Mouse (Mus musculus): ENCODE data around the gene Notch2. TPM values are rescaled to one million over a fixed set of nuclear protein-coding genes. Genes with fewer than 3 reads are reported as not detected.
A peak's percentile ranks its signal among the peaks of the same experiment; 100 is the strongest.

Notch2 gene
- total RNA-seq, 2 experiments from 2014 or later, result 33.4 to 36.0 TPM

DNA sequence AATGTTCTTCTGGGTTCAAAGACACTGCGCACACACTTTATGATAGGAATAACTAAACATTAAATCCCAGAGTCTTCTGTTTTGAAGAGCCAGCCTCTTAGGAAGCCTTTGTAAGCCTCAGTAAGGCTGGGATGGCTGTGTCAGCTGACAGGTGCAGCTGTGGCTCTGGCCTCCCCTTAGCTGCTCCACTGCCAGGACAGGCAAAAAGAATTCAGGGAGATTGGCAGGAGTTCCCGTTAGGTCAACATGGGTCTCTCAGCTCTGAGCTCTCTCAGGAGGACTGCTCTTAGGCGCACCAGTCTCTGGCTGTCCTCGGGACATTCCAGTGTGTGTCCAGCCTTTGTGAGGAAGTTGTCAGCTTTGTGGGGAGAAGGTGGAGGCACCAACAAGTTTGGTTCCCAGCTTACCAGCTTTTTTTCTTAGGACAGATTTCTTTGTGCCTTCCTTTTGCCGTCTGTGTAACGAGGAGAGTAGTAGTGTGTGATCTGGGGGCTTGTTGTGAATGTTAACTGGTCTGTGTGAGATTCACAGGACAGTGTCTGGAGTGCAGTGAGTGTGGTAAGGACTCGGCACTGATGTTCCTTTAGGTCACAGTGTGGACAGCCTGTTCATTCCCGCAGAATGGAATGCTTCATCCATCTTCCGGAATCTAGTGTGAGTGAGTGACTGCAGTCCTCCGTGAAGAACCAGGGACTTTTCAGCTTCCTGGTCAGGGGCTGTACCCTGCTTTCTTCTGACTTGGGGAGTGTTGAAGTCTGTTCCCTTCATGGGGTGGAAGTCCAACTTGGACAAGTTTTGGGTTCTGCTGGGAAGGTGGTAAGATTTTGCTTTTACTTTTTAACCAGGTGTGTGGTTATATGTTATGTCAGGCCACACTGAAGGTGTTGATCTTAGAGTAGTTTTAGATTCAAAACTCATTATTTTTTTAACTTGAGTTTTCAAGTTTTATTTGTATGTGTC, 12.9 kb downstream of the Notch2 start:
- ATAC-seq (replicated peaks; ENCODE audit: low FRiP score, low TSS enrichment, poor library complexity, severe bottlenecking), result 0 out of 2 replicates have a peak, but pooled peaks have one; percentile 15

DNA sequence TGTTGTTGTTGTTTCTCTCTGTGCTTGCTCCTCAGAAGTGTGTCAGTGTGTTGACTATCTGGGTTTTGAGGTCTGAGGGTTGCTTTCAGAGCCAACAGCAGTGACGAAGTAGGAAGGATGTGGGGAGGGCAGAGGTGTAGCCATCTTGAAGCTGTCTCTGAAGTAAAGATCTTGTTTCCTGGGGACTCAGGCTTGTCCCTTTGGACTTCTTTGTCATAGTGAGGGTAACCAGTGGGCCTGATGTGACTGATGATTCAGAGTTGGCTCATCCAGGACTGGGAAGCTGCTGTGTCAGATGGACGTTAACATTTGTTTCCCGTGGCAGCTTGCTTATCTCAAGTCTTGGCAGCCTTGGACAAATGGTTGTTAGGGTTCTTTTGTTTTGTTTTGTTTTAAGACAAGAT, 14.0 kb downstream of the Notch2 start:
- peak; percentile 23 for ATAC-seq (replicated peaks; ENCODE audit: low FRiP score, low TSS enrichment, poor library complexity, severe bottlenecking)

DNA sequence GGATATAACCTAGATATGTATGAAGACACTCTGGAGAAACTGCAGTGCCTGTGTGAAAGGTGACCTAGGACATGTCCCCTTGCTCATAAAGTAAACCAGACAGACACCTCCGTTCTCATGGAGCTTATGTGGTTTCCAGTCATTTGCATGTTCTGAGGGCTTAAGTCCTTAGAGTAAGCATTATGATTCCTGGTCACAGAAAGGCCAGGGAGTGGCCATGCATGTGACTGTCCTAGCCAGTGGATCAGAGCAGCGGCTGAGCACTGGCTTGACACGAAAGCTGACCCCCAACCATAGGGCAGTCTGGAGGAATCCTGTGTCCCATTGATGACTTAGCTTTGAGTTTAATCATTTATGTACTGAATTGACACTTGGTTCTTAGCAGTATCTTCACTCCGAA, 14.7 kb downstream of the Notch2 start:
- no peak for ATAC-seq (replicated peaks; ENCODE audit: low FRiP score, low TSS enrichment, poor library complexity, severe bottlenecking)

DNA sequence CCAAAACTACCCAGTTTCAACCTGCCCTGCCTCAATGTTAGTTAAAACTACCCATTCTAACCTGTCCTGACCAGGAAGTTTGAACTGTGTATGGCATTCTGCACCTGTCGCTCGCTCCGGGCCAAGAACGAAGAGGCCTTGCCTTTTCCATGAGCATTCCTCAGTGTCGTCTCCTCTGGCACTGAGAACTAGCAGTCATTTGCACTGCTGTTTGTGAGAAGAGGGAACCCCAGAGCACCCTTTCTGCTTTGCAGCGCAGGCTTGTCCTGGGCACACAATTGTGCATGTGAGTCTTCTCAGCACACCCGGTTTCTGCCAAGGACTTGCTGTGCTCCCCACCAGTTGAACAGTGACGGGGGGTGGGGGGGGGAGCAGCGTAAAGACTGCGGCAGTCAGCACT, 15.6 kb downstream of the Notch2 start:
- ATAC-seq (replicated peaks; ENCODE audit: low FRiP score, low TSS enrichment, poor library complexity, severe bottlenecking), result no peak

DNA sequence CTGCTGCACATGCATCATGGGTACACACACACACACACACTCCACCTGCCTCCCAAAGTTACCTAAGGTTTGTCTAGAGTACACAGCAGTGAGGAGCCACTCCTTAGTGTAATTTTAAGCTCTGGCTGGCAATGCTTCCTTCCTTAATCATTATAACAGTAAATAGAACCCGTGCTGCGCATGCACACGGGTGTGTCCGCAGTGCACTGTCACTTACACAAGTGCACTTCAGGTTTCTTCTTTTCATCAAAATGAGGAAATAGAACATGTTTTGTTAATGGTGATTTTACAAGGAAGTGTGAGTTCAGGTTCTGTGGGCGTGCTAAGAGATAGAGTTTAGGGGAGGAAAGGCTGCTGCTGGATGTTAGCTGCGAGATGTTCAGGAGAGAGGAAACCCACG, 17.8 kb downstream of the Notch2 start:
- ATAC-seq (replicated peaks; ENCODE audit: low FRiP score, low TSS enrichment, poor library complexity, severe bottlenecking), result no peak

DNA sequence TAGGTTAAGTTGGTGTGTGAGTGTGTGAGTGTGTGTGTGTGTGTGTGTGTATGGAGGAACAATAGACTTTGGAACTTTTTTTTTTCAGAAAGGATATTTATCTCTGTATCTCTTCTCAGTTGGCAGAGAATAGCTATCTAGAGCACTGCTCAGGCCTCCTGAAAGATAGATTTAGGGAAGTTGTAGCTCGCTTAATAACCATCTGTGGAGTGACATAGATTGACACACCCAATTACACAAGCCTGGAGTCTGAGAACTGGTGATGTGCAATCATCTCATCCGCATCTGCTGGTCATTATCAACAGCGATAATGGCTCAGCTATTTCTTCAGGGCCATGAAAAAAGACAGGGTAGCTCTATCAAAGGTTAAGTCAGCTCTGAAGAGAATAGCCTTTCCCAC, 18.9 kb downstream of the Notch2 start:
- ATAC-seq (replicated peaks; ENCODE audit: low FRiP score, low TSS enrichment, poor library complexity, severe bottlenecking), result peak; percentile 32; the same call in 1 of the 2 replicates

DNA sequence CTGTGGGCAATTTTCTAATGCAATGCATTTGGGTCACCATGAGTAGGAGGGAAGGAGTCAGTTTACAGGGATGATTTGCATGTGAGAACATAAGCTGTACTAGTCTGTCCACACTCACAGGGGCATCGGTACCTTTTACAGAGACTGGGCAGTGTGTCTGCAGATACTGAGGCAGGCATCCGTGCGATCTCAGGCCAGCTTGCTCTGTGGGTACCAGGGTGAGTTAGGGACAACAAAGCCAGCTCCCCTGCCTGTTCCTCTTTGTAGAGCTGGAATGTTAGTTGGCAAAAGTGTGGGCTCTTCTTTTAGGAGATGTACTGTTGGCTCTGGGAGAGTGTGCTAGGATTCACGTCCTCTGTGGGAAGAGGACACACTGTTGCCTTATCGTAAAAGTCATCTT, 19.6 kb downstream of the Notch2 start:
- ATAC-seq (replicated peaks; ENCODE audit: low FRiP score, low TSS enrichment, poor library complexity, severe bottlenecking), result no peak

DNA sequence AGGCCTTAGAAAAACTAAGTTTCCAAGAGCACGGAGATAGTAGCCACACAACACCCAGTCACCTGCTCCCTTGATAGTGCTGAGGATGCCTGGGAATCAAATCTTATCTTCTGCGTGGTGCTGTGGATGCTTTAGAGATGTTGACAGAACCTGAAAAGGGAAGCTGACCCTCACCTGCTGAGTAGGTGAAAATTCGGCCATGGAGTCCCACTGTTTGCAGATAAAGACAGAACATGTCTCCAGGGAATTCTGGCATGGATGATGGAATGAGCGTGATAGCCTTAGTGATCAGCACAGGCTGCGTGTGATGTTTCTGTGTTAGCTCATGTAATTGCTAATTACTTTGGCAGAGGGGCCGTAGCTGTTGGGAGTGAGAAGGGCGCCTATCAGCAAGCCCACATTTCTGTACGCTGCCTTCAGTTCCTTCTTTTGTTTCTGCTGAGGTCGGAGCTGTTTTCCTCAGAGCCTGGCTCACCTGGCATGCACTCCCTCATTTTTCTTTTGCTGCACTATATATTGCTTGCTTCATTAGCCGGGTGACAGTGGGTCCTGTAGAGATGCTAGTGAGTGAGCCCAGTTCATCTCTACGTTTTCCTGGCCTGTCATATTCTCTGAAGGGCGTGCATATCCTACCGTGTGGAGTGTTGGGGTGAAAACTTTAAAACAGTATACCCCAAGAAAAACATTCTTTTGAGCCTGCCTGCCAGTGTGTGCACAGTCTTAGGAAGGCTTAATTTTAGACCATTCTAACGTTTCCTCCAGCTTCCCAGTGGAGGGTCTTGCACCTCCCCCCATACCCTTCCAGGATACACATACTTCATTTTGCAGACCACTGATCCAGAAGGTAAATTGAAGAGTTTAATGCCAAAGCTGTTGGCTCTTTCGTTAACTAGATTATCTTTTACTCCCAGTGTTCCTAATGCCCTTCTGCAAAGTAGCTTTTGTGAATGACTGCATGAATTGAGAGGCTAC, 21.6 kb downstream of the Notch2 start:
- ATAC-seq (replicated peaks; ENCODE audit: low FRiP score, low TSS enrichment, poor library complexity, severe bottlenecking), result peak; percentile 48

DNA sequence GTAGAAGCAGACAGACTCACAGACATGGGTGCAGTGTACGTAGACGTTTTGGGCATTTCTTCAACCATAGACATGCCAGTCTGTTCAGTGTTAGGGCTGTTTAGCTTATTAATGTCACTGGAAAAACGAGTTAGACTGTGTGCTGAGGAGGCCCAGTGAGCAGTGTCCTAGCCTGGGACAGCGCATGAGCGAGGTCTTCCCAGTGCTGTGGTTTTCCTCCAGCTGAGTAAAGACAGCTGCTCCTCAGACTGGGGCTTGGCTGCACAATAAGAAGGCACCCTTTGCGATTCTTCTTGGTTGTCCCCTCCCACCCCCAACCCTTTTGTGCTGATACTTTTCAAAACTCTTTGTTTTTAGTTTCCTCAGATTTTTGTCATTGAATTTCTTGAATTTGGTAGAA, 22.8 kb downstream of the Notch2 start:
- ATAC-seq (replicated peaks; ENCODE audit: low FRiP score, low TSS enrichment, poor library complexity, severe bottlenecking), result no peak

DNA sequence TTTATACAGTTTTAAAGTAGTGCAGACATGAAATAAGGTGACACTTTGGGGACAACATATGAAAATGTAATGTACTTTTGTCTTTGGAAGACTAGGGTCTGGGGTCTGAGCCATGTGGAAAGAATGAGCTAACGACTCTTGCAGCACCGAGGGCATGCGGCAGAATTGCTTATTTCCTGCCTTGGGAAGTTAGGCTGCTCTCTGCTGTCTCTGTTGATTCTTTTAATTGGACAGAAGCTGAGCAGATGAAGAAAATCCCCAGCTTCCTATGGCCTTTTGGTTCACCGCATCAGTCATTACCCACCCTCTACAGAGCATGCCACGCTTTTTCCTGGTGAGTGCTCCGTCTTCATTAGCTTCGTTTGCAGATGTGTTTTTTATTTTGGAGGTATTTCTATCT, 23.8 kb downstream of the Notch2 start:
- ATAC-seq (replicated peaks; ENCODE audit: low FRiP score, low TSS enrichment, poor library complexity, severe bottlenecking), result no peak

DNA sequence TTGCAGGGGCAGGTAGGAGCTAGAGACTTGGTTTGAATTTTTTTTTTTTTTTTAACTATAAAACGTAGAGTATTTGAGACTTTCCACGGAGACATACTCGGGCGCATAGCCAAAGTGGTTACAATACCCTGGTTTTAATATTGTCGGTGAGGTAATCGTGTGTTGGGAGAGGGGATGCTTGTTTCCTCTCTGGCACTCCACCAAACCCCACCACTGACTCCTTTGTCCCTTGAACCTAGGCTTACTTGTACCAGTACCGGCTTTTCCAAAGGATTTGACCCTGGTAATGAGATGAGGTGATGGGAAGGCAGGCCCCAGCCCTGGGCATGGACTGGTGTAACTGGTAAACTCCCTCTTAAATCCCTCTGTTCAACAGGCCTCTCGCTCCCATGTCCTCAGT, 25.3 kb downstream of the Notch2 start:
- ATAC-seq (replicated peaks; ENCODE audit: low FRiP score, low TSS enrichment, poor library complexity, severe bottlenecking), result no peak

DNA sequence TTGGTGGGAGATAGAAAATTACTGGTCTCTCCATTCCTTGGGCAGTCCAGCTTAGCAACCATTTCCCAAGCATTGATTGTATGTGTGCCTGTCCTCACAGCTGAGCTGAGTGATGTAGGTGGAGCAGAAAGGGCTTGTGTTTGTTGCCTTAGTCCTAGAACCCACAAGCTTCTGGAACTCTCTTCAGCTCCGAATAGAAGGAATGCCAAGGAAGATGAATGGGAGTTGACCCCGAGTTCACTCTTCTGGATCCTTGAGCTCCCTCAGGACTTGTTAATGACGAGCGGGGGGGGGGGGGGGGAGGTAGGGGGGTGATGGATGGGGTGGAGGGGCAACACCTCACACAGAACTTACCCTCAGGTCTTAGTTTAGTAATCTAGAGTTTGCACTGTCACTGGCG, 25.9 kb downstream of the Notch2 start:
- no peak for ATAC-seq (replicated peaks; ENCODE audit: low FRiP score, low TSS enrichment, poor library complexity, severe bottlenecking)

DNA sequence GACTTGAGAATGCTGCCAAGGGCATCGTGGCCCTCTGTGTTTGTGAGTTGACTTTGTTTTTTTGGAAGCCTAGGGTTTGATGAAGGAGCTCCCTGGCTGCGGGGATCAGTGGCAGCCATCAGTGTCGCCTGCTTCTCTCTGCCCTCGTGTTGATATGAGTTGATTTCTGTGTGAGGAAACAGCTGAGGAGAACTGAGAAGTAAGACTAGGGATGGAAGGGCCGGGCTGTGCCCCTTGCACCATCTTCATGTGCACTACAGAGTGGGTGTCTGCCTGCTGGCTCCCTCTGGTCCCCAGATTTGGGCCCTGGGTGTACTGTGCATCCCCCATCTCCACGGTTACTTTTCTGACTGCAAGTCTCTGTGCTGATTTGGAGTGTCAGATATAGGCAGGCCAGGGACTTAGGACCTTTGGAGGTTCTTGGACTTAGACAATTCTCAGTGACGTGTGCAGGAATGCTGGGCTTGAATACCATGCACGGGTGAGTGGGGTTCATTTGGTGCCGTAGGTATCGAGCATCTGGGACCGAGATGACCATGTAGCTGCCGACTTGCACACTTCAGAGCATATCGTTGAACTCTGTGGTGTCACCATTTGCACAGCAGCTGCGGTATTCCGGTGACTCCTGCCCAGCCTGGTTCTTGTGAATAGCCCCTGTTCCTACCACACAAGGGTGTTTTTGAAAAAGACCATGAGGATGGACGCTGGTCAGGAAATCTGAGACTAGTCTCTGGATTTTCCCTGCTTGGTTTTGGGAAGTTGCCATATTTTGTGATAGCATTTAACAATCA, 26.5 kb downstream of the Notch2 start:
- ATAC-seq (replicated peaks; ENCODE audit: low FRiP score, low TSS enrichment, poor library complexity, severe bottlenecking), result no peak

DNA sequence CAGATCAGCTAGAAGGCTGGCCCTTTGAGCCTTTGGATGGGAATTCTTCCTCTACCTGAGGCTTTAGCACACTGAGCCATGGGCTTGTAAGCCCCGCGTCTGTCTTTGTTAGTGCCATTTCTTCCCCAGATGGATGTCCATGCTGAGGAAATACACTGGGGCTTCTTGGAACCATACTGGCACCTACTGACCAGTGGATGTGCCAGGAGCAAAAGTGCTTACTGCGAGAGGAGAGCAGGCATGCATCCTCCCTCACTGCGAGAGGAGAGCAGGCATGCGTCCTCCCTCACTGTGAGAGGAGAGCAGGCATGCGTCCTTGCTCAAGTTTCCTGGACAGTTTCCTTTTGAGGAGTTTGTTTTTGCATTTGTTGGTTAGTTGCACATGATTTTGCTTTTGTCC, 27.5 kb downstream of the Notch2 start:
- ATAC-seq (replicated peaks; ENCODE audit: low FRiP score, low TSS enrichment, poor library complexity, severe bottlenecking), result no peak

DNA sequence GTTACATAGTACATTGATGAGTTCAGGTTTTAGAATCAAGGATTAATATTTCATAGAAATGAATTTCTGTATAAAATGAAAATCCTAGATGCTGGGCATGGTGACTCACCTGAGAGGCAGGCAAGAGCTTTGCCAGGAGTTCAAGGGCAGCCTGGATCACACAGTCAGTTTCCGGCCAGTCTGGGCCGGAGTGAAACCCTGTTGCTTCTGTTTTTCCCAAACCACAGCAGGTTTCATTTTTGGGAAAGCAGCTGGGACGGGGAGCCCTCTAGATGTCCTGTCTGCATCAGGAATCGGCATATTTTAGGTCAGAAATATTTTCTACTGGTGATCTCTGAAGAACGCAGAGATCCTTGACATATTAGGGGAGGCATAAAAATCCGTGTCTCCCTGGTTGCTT, 29.0 kb downstream of the Notch2 start:
- ATAC-seq (replicated peaks; ENCODE audit: low FRiP score, low TSS enrichment, poor library complexity, severe bottlenecking), result no peak

DNA sequence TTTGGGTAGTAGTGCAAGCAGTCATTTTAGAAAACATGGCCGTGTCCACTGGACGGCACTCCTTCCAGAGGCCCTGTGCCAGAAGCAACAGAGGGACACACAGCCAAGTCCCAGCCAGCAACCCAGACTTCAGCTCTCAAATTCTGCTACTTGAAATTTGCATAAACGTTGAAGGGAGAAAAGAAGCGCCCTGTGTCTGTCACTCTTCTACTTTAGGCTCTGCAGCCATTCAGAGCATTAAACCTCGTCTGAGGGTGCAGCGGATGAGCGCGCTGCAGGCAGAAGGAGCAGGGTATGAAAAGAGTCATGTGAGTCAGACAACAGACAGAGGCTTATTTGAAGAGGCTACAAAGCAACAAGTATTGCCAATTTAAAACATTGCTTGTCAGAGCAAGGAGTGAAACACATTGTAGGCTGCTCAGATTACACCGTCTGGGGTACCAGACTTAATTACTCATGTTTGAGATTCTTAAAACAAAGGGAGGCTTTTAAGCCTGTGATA, 29.7 kb downstream of the Notch2 start:
- no peak for ATAC-seq (replicated peaks; ENCODE audit: low FRiP score, low TSS enrichment, poor library complexity, severe bottlenecking)

DNA sequence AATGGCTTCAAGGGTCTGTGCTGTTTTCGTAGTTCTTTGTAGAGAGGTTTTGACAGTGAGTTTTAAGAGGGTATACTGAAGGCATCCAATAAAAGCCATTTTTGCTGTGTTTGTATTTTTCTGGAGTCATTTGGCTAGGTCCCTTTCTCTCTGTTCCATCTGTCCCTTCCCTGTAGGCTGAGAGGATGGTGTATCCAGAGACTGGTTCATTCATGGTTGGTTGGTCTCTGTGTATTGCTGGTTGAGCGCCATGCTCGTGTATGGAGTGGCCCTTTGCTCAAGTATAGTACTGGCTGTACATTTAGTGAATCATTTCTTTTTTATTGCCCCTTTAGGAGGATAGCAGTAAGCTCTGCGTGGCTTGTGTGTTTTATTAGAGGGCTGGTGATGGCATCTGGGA, 30.3 kb downstream of the Notch2 start:
- no peak for ATAC-seq (replicated peaks; ENCODE audit: low FRiP score, low TSS enrichment, poor library complexity, severe bottlenecking)

DNA sequence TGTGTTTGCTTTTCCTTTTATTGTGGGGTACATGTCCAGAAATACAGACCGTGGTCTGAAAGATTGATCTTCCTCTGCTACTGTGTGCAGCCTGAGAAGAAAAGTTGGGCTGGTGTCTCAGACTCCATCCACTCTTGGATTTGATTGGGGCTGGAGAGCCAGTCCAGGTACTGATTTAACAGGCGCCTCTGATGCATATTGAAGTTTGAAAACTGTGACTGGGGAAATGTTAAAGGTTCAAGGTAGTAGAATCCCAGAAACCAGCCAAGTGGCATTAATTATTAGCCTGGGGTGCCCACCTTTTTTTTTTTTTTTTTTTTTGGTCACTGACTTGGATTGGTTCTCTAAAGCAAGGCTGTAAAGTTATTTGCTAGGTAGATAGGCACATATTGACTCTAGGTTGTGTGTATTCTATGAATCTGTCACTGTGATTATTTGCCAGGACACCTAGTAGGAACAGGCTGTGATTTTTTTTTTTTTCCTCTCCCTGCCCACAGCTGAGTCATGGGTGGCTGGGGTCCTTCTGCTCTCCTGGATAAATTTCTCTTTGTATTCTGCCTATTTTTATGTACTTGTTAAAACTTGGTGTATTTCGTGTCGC, 31.5 kb downstream of the Notch2 start:
- no peak for ATAC-seq (replicated peaks; ENCODE audit: low FRiP score, low TSS enrichment, poor library complexity, severe bottlenecking)

Data from megakaryocyte-erythroid progenitor cell, adult 5-6 weeks (primary cell).